Mouse (Mus musculus) liver, embryonic 11.5 days (tissue): Measurements from ENCODE around the gene Zfp592. TPM values are rescaled to one million over a fixed set of nuclear protein-coding genes. Genes with fewer than 3 reads are reported as not detected.

Experiments
- polyA plus RNA-seq: library from polyadenylated mRNA; unstranded; fragments of >200 nt; fragmentation: Nextera tagmentation; extraction: Ambion mirVana; gene quantifications from 2 replicates; pipeline ENCODE4 v1.2.1, GENCODE M21; 2014

Zfp592 gene
- polyA plus RNA-seq, 1 experiment from 2014 or later: 26.2 TPM

Other genes with a start within 250 kb of the Zfp592 start
- gene Iqgap1, start 167.7 kb upstream of the Zfp592 start, polyA plus RNA-seq: 28.2 and 30.6 TPM in 2 replicates
- 1.0 and 1.4 TPM in 2 replicates for gene Zscan2, start 132.8 kb upstream of the Zfp592 start, polyA plus RNA-seq
- 42.8 and 44.0 TPM in 2 replicates for gene Wdr73, start 92.4 kb upstream of the Zfp592 start, polyA plus RNA-seq
- gene Nmb, start 88.6 kb upstream of the Zfp592 start, polyA plus RNA-seq: 2.4 and 3.4 TPM in 2 replicates
- 180 and 200 TPM in 2 replicates for gene Sec11a, start 45.9 kb upstream of the Zfp592 start, polyA plus RNA-seq
- gene Alpk3, start 63.9 kb downstream of the Zfp592 start, polyA plus RNA-seq: 0.16 and 0.33 TPM in 2 replicates
- gene Slc28a1, start 121.1 kb downstream of the Zfp592 start, polyA plus RNA-seq: 0.58 and 0.67 TPM in 2 replicates
- 1.7 and 1.9 TPM in 2 replicates for gene Pde8a, start 219.9 kb downstream of the Zfp592 start, polyA plus RNA-seq